Mouse (Mus musculus) neural tube, embryonic 15.5 days (tissue): ENCODE measurements around the gene Aldh1b1. TPM values are rescaled to one million over a fixed set of nuclear protein-coding genes. Genes with fewer than 3 reads are reported as not detected.

ENCODE experiments used
- ATAC-seq: fragments of 200-750 bp; cut with Nextera tagmentation; 2 replicates; pipeline ENCODE4 v1.8.0; 2017; ENCODE audit warnings: mild to moderate bottlenecking, moderate TSS enrichment, moderate library complexity; ENCODE audit not compliant: low FRiP score
- H3K27ac ChIP-seq: fragments of 300-500 bp; sonication (generic); replicated peaks from 2 replicates; pipeline ENCODE4 v1.5.1; 2015; ENCODE audit warnings: mild to moderate bottlenecking, inconsistent platforms
- H3K27me3 ChIP-seq: fragments of 300-500 bp; sonication (generic); replicated peaks from 2 replicates; pipeline ENCODE4 v1.6.1; 2015; ENCODE audit warnings: inconsistent platforms
- H3K36me3 ChIP-seq: fragments of 300-500 bp; sonication (generic); 2 replicates; pipeline ENCODE4 v1.6.1; 2015; ENCODE audit warnings: inconsistent platforms
- H3K4me1 ChIP-seq: fragments of 300-500 bp; sonication (generic); 2 replicates; pipeline ENCODE4 v1.6.1; 2015; ENCODE audit warnings: inconsistent platforms
- H3K4me2 ChIP-seq: fragments of 300-500 bp; sonication (generic); 2 replicates; pipeline ENCODE4 v1.6.1; 2015; ENCODE audit warnings: inconsistent platforms, mild to moderate bottlenecking, moderate library complexity
- H3K4me3 ChIP-seq: fragments of 300-500 bp; sonication (generic); replicated peaks from 2 replicates; pipeline ENCODE4 v1.5.1; 2015; ENCODE audit warnings: mild to moderate bottlenecking, inconsistent platforms
- H3K9ac ChIP-seq: fragments of 300-500 bp; sonication (generic); replicated peaks from 2 replicates; pipeline ENCODE4 v1.6.1; 2015; ENCODE audit warnings: mild to moderate bottlenecking, inconsistent platforms
- H3K9me3 ChIP-seq: fragments of 300-500 bp; sonication (generic); replicated peaks from 2 replicates; pipeline ENCODE4 v1.6.1; 2016; ENCODE audit warnings: inconsistent platforms
- WGBS: fragments of 180-500 bp; shearing (Covaris S2); methylation state at CpG from one replicate; pipeline ENCODE4 v1.1.7; 2015; ENCODE audit warnings: mixed read lengths; 5-methylcytosine and 5-hydroxymethylcytosine counted together
- polyA plus RNA-seq: library from polyadenylated mRNA; unstranded; fragments of >200 nt; fragmentation: Nextera tagmentation; extraction: Ambion mirVana; gene quantifications from 2 replicates; pipeline ENCODE4 v1.2.1, GENCODE M21; 2015

The Aldh1b1 gene
- polyA plus RNA-seq = 18.7 and 36.7 TPM in 2 replicates

DNA sequence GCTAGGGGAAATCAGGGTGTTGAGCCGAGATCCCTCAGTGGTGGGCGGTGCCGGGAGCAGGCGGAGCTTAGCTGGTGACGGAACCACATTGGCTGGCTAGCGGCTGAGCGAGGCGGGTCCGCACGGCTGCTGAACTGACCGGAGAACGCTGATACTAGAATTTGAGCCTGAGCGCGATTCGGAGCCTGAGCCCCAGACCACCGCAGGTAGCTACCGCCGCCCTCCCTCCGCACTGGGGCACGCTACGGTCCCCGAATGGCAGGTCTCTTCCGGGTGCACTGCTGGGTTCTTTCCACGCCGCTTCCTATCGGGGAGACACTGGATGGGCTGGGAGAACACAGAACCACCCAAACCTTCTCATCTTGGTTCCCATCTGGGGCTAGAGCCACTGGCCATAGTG is at the start of gene Aldh1b1:
Gene Aldh1b1, plus strand, starts transcription at position 59 of the 400 bp plus-strand sequence.
- peak within 1 kb of the TSS; percentile 65 for H3K4me2 ChIP-seq
- H3K36me3 ChIP-seq = peaks cover 4% of the 10 kb centered on the region; the same call in 1 of the 2 replicates
- H3K9me3 ChIP-seq = no peaks in the 10 kb centered on the region
- peak; percentile 90 for ATAC-seq
- H3K4me1 ChIP-seq = peaks cover 26% of the 10 kb centered on the region
- peak within 1 kb of the TSS; percentile 57 for H3K9ac ChIP-seq
- 1% methylated on average over 26 of the region's 26 CpGs for WGBS
- H3K27ac ChIP-seq = no peak within 1 kb of the TSS; the same call in 1 of the 2 replicates
- H3K27me3 ChIP-seq = no peaks in the 10 kb centered on the region
- H3K4me3 ChIP-seq = peak within 1 kb of the TSS; percentile 48

DNA sequence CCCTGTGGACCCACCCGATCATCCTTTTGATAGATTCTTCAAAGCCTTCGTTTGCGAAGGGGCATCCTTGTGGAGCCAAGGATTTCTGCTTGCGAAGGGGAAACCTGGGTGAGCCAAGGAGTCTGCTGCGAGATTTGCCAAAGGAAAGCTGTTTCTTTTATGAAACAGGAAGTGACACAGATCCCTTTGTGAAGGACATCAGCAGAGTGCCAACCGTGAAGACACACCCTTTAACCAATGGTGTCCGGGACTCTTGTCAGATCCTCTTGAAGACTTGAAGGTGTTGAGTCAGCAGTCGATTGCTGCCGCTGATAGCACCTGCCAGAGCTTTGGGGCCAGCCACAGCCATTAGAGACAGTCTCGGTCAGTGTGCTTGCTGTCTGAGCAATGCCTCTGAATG is 49.4 kb upstream of the Aldh1b1 start:
- no peak overlapping the region for H3K4me2 ChIP-seq
- no peak for ATAC-seq
- peaks cover 11% of the 10 kb centered on the region for H3K4me1 ChIP-seq
- H3K9me3 ChIP-seq = no peaks in the 10 kb centered on the region
- no peaks in the 10 kb centered on the region for H3K36me3 ChIP-seq
- H3K9ac ChIP-seq = no peak overlapping the region
- no peak overlapping the region for H3K27ac ChIP-seq
- H3K4me3 ChIP-seq = no peak overlapping the region
- H3K27me3 ChIP-seq = no peaks in the 10 kb centered on the region
- WGBS = 85% methylated on average over 10 of the region's 10 CpGs

DNA sequence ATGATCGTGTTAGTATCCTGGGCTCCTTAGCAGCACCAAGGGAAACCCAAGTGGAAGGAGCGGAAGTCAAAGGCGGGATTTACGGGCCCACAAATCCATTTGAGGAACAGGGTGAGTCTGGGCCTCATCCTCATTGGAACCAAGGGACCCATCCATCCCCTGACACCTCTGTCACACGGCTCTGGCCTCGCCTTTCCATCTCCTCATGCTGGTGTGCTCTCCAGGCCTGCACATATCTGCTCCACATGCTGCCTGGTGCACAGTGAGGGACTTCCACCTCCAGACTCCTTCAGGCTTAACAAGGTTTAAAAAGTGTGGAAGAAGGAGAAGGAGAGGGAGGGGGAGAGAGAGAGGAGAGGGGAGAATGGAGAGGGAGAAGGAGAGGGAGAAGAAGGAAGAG is 48.3 kb upstream of the Aldh1b1 start:
- no peaks in the 10 kb centered on the region for H3K9me3 ChIP-seq
- no peak overlapping the region for H3K9ac ChIP-seq
- 82% methylated on average over 6 of the region's 6 CpGs for WGBS
- no peak for ATAC-seq
- H3K27me3 ChIP-seq = no peaks in the 10 kb centered on the region
- H3K27ac ChIP-seq = no peak overlapping the region
- no peak overlapping the region for H3K4me3 ChIP-seq
- H3K36me3 ChIP-seq = no peaks in the 10 kb centered on the region
- peaks cover 15% of the 10 kb centered on the region for H3K4me1 ChIP-seq
- H3K4me2 ChIP-seq = no peak overlapping the region

DNA sequence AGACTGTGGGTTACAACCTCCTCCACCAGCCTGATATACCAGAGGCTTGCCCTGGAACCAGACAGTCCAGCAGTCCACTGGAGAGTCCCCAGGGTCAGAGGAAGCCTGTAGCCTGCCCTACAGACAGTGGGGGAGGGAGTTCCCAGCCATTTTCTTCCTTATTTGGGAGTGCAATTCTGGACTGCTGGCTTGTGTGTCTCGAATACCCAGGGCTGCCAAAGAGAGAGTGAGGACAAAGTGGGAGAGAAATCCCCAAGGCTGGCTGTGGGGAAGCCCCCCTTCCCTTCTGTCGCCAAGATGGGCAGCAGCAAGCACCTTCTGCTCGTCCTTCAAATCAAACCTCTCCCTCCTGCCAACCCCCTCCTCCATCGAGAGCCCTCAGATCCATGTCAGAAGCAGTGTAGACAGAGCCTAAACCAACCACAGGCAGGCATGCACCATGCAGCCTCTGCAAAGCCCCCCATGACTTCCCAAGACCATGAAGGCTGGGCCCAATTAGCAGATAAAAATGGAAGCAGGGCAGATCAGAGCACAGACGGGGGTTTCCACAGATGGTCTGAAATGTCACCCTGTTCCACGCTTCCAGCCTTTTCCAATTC is 45.5 kb upstream of the Aldh1b1 start:
- WGBS = 49% methylated on average over 6 of the region's 6 CpGs
- Histone ChIP-seq H3K36me3 (no peaks in the 10 kb centered on the region), H3K9me3 (no peaks in the 10 kb centered on the region), H3K27ac (no peak overlapping the region), H3K27me3 (no peaks in the 10 kb centered on the region), H3K4me3 (no peak overlapping the region), H3K4me2 (no peak overlapping the region), H3K9ac (no peak overlapping the region), H3K4me1 (peaks cover 33% of the 10 kb centered on the region)
- ATAC-seq = no peak

DNA sequence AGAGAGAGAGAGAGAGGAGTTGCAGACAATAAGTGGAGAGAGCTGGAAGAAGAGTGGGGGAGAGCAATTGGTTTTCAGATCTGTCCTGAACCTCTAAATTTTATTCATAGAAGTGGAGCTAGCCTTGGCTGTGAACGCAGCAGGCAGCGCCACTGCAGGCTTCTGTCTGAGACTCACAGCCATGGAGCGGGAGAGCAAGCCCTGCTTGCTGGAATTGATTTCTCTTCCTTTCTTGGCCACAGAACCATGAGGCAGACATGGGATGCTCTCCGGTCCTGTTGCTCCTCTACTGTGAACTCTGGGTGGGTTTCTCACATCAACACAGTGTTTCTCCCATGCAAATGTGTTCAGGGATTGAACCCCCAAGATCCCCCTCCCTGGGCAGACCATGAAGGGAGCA is 44.7 kb upstream of the Aldh1b1 start:
- no peak overlapping the region for H3K4me3 ChIP-seq
- no peaks in the 10 kb centered on the region for H3K36me3 ChIP-seq
- no peak for ATAC-seq
- no peaks in the 10 kb centered on the region for H3K9me3 ChIP-seq
- 56% methylated on average over 4 of the region's 4 CpGs for WGBS
- no peak overlapping the region for H3K9ac ChIP-seq
- H3K4me2 ChIP-seq = no peak overlapping the region
- peaks cover 38% of the 10 kb centered on the region for H3K4me1 ChIP-seq
- H3K27ac ChIP-seq = no peak overlapping the region
- no peaks in the 10 kb centered on the region for H3K27me3 ChIP-seq

DNA sequence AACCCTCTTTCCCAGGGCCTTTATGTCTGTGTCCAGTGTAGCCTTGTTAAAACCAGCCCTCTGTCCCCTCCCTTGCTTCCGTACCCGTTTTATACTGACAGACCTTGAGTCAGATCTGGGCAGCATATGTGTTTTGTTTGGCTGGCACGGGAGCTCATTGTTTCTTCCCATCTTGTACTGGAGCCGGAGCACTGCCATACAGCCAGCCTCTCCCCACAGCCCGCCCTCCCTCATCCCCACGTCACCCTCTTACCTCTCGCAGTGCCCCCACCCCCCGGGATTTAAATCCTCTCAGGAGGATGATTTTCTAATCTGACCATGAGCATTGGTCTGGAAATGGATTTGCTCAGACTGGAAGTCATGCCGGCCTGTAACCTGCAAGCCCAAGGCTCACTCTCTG is 43.7 kb upstream of the Aldh1b1 start:
- H3K27ac ChIP-seq = 0 out of 2 replicates have a peak overlapping the region, but pooled peaks have one; percentile 29
- H3K9ac ChIP-seq = no peak overlapping the region
- H3K27me3 ChIP-seq = no peaks in the 10 kb centered on the region
- H3K36me3 ChIP-seq = no peaks in the 10 kb centered on the region
- H3K4me3 ChIP-seq = no peak overlapping the region
- H3K4me1 ChIP-seq = peaks cover 38% of the 10 kb centered on the region
- H3K4me2 ChIP-seq = no peak overlapping the region
- 62% methylated on average over 9 of the region's 9 CpGs for WGBS
- ATAC-seq = no peak
- no peaks in the 10 kb centered on the region for H3K9me3 ChIP-seq

DNA sequence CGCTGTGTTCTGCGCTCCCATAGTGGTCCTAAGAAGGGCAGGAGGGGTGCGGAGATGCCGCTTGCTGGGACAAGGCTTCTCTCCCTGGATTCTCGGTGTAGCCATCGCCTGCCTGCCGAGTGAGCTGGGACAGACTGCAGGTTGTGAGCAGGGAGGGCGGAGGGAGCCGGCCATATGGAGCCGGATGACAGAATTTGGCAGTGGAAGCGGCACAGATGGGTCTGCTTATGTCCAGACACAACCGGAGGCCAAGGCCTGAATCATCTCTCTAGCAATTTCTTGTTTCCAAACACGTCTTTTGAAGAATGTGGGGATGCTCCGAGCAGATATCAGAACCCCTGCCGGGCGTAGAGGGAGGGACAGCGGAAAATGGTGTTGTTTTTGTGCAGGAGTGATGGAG is 42.9 kb upstream of the Aldh1b1 start:
- no peak for ATAC-seq
- Histone ChIP-seq H3K4me1 (peaks cover 38% of the 10 kb centered on the region), H3K9me3 (no peaks in the 10 kb centered on the region), H3K27ac (peak overlapping the region; percentile 29; the same call in 1 of the 2 replicates), H3K27me3 (no peaks in the 10 kb centered on the region), H3K4me2 (no peak overlapping the region), H3K4me3 (no peak overlapping the region), H3K36me3 (no peaks in the 10 kb centered on the region), H3K9ac (no peak overlapping the region)
- 56% methylated on average over 17 of the region's 17 CpGs for WGBS

DNA sequence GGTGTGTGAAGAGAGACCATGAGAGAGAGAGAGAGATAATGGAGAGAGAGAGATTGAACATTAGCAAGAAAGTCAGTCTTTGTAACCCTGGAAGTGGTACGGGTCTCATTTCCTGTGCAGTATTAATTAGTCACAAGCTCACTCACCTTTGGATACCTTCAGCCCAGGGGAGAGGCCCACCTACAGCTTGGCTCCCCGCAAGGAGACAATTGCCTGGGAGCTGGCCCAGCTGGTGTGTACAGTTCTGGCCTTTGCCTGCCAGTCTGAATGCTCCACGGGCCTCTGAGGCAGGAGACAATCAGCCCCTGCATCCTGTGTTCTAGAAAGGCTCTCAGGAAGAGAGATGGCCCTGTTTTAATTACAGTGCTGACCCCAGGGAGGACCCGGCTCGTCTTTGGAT is 40.9 kb upstream of the Aldh1b1 start:
- Histone ChIP-seq H3K4me3 (no peak overlapping the region), H3K27ac (no peak overlapping the region), H3K27me3 (no peaks in the 10 kb centered on the region), H3K9me3 (no peaks in the 10 kb centered on the region), H3K4me1 (peaks cover 41% of the 10 kb centered on the region), H3K4me2 (no peak overlapping the region), H3K9ac (no peak overlapping the region), H3K36me3 (no peaks in the 10 kb centered on the region)
- no peak for ATAC-seq
- 28% methylated on average over 5 of the region's 5 CpGs for WGBS

DNA sequence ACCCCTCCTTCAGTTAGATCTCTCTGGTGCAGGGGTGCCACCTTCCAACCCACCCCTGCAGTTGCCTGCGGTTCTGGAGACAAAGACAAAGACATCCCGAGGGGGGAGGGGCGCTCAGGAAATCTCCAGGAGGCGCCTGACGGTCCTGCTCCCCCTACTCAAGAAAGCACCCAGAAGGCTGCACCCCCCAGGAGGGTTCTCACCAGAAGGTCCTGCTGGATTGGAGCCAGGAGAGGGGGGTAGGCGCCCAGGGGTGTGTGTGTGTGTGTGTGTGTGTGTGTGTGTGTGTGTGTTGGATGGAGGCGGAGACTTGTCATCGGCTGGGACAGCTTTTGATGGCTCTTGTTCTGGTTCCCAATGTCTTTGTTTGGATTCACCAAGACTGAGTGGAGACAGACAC is 39.4 kb upstream of the Aldh1b1 start:
- no peaks in the 10 kb centered on the region for H3K36me3 ChIP-seq
- no peak overlapping the region for H3K9ac ChIP-seq
- no peaks in the 10 kb centered on the region for H3K27me3 ChIP-seq
- H3K9me3 ChIP-seq = no peaks in the 10 kb centered on the region
- WGBS = 67% methylated on average over 8 of the region's 8 CpGs
- H3K4me3 ChIP-seq = no peak overlapping the region
- peaks cover 45% of the 10 kb centered on the region for H3K4me1 ChIP-seq
- no peak overlapping the region for H3K27ac ChIP-seq
- ATAC-seq = no peak
- H3K4me2 ChIP-seq = no peak overlapping the region

DNA sequence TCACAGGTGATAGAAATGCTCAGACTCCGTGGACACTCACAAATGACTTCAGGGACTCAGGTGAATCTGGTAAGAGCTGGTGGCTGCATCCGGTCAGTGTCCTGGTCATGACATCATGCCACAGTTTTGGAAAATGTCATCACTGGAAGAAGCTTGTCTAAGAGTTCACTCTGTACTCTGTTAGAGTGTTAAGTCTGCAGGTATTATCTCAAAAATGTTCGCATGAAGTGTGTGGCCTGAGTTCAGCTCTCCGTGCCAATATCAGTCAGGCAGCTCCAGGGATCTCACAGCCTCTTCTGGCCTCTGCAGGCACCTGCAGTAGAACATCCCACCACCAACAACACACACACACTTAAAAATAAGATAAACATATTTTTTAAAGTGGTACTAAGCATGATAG is 36.2 kb upstream of the Aldh1b1 start:
- no peak for ATAC-seq
- Histone ChIP-seq H3K4me1 (peaks cover 55% of the 10 kb centered on the region), H3K9ac (no peak overlapping the region), H3K4me2 (no peak overlapping the region), H3K27ac (no peak overlapping the region), H3K4me3 (no peak overlapping the region), H3K27me3 (no peaks in the 10 kb centered on the region), H3K36me3 (no peaks in the 10 kb centered on the region), H3K9me3 (no peaks in the 10 kb centered on the region)
- 77% methylated on average over 4 of the region's 4 CpGs for WGBS

DNA sequence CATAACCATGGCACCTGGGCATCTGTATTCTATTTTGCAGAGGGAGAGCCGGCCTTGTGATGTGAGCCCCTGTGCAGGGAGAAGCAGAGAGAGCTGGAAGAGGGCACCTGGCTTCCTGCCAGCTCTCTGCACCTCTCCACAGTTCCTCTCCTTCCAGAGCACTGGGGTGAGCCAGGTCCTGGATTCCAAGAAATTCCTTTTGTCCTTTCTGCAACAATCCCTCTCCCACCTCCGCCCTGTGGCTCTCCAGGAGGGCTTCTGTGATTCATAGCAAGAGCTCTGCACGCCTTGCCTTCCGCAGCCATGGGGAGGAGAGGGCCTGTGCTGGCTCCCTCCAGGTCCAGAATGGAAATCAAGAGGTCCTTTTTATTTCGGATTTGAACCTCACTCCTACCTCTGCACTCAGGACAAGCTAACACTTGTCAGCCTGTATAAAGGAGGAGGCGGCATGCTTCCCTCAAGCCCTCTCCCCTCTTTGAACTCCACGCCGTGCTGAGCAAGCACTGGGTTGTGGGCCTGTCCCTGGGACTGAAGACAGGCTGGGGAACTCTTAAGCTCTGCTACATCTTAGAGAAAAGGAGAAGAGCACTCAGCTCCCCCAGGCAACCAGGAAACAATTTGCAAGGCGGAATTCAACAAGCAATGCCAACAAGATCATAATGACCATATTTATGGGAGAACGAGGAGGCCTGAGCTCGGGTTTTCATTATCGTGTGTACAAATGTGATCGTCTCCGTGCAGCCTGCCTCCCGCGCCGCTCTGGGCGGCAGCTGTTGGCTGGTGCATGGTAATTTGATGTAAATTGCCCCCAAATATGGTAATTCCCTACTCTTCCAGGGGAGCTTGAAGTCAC is 35.3 kb upstream of the Aldh1b1 start:
- Histone ChIP-seq H3K36me3 (no peaks in the 10 kb centered on the region), H3K9ac (no peak overlapping the region; the same call in 1 of the 2 replicates), H3K4me1 (peaks cover 55% of the 10 kb centered on the region), H3K27ac (peak overlapping the region; percentile 77), H3K4me3 (peak overlapping the region; percentile 8; the same call in 1 of the 2 replicates), H3K4me2 (peak overlapping the region; percentile 42), H3K27me3 (0 out of 2 replicates have a peak, but pooled peaks cover 3% of the 10 kb centered on the region), H3K9me3 (no peaks in the 10 kb centered on the region)
- 4% methylated on average over 18 of the region's 18 CpGs for WGBS
- ATAC-seq = peak; percentile 53; the same call in 1 of the 2 replicates

DNA sequence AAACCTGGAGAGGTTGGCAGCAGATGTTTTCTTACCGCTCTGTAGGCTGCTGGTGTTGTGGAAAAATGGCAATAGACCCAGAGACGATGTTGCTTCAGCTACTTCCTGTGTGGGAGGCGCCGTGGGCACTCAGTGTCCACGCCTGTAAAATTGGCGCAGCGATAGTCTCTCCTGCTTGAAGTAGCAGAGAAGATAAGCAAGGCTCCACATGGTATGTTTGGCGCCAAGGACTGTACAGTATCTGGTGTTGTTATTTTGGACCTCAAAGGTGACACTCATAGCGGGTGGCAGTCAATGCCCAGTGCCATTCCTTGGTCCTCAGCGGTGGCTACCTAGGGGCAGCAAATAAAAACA is 34.7 kb upstream of the Aldh1b1 start:
- 18% methylated on average over 10 of the region's 10 CpGs for WGBS

More for the DNA sequence above, 34.7 kb upstream of the Aldh1b1 start:
- H3K9me3 ChIP-seq = no peaks in the 10 kb centered on the region
- H3K4me1 ChIP-seq = peaks cover 54% of the 10 kb centered on the region
- H3K4me2 ChIP-seq = peak overlapping the region; percentile 42
- 0 out of 2 replicates have a peak, but pooled peaks cover 3% of the 10 kb centered on the region for H3K27me3 ChIP-seq
- peak overlapping the region; percentile 77 for H3K27ac ChIP-seq
- no peaks in the 10 kb centered on the region for H3K36me3 ChIP-seq
- no peak overlapping the region for H3K9ac ChIP-seq
- peak overlapping the region; percentile 8; the same call in 1 of the 2 replicates for H3K4me3 ChIP-seq
- ATAC-seq = no peak
